Mouse (Mus musculus) right cerebral cortex, postnatal 10 days (tissue): ENCODE data around the gene Myl3.

Experiments used
- DNase-seq, 2 experiments: peaks; one replicate each; pipeline ENCODE4 v3.0.0; 2021; ENCODE audit warnings: low spot score in 2 of 2

Myl3 gene

DNA sequence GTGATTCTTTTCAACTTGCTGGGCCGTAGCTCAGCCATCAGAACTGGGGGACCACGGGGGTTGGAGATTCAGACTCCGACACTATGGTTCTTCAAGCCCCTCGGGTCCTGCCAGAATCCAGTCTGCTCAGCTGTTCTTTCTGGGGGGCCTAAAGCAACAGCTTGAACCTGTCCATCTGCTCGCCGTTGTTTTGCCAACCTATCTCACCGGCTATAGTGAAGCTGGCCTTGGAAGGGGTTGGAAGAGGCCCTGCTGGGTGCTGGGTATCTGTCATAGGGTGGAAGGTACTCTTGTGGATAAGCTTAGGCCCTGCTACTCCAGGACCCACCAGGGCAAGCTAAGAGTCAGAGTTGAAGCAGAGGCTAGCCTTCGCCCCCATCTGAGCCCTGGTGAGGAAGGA is 19.2 kb downstream of the Myl3 start:
- no peak for DNase-seq

DNA sequence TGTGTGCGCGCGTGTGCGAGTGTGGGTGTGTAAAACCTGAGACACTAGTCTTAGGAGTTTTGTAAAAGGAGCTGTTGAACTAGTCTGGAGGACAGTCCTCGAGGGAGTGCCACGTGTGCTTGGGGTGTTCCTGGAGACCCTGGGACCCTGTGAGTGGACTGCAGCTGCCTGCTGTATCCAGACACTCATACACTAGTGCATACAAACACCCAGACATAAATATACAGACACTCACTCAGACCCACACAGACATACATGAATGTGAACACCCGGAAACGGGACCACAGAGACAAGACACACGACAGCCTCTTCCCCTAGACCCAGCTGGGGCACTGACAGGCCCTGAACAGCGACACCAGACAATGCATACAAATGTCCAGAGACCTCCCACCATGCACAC is 21.1 kb downstream of the Myl3 start:
- DNase-seq: no peak

DNA sequence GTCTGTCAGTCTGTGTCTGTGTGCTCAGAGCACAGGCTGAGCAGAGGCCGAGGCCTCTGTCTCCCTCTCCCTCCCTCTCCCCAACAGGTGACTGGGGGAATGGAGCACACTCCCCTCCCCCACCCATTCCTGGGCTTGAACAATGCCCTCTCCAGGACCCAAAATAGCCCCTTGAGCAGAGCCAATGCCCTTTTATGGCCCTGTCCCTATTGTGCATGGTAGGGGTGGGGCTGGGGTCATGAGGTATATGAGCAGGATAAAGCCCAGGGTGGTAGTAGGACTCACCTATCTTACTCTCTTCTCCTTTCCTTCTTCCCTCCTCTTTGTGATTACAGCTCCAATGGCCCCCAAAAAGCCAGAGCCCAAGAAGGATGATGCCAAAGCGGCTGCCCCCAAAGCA is 21.7 kb downstream of the Myl3 start:
- DNase-seq: no peak

DNA sequence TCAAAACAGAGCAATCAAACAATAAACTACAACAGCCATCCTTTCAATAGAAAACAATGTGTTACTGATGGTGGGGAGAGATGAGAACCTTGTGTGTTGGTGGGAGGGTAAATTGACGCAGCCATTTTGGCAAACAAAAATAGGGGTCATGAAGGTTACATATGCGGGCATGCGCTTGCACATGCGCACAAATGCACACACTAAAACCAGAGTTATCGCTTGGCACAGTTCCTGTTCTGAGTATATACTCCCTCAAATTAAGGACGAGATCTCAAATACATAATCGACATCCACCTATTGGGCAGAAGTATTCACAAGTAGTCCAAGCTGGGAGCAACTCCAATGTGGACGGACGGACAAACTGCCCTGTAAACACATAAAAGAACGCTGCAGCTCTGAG is 30.7 kb downstream of the Myl3 start:
- no peak for DNase-seq

DNA sequence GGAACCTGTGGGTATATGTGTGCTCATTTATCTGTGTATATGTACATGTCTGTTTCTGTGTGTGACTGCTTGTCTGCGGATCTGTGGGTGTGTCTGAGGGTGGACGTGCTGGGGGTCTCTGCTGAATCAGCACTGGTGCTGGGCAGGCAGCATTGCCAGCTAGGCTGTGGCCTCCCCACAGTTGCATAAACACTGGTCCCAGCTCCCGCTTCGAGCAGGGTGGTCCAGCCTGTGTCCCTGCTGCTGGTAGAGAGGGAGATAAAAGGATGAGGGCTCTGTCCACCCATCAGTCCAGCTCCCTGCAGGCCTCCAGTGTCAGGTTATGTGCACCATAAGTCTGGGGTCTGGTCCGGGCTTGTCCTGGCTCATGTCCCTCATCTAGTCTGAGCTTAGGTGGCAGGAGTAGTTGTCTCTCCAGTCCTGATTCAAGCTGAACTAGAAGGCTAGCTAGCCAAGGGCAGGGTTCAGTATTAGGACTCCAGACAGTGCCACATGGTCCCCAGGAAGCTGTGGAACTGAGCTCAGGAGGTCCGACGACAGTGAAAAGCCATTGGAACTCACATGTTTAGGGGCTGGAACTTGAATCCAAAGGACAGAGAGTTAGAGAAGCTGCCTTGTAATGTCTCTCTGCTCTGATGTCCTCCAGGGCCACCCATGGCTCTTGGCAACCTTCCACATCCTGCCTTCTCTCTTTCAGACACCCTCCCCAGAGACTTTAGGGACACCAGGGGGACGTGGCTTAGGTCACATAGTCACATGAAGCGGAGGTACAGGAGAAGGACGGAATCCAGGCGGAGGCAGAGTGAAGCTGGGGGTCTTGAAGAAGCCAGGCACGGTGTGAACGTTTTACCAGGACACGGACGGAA is 33.0 kb downstream of the Myl3 start:
- DNase-seq: no peak

DNA sequence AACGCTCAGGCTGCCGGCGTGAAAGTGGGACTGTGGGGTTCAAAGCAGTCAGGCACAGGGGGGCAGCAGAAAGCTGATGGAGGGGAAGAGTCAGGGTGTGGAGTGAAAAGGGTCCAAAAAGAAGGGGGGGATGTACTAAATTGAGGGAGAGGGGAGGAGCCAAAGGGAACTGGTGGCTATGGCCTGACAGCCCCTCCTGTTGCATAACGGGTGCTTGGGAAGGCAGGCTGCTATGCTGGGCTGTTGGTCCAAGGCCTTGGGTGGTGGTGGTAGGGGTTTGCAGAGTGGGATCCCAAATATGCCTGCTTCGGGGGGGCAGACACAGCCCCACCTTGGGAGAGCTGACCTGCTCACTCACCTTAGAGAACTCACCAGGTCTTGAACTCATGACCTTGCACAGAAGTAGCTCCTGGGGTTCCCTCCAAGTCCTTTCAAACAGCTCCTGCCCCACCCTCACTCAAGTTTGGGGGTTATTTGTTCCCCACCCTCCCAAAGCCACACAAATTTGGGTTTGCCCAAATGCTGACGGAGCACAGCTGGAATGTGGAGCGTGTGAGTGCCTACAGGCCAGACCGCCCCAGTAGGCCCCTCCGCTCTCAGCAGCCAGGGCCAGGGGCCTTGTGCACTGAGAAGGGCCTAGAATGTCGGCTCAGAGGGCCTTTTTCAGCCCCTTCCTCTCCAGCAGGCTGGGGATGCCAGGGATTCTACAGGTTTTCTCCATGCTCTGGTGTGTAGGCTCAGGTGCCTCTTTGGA is 33.8 kb downstream of the Myl3 start:
- DNase-seq: no peak

DNA sequence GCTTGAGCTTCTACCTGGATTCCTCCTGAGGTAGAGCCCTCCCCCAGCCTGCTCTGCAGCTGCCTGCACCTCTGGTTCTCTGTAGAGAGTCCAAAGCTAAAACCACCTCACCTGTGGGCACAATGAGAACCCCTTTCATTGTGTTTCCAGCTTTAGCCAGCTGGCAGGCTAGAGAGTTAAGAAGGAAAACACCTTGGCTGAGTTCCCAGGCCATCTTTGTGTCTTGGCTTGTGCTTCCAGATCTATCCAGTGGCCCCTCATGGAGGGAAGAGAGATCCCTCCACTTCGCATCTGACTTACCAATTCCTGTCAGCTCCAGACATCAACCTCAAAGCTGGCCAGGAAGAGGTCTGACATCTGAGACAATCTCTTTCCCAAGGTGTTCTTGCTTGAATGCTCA is 36.4 kb downstream of the Myl3 start:
- no peak for DNase-seq

DNA sequence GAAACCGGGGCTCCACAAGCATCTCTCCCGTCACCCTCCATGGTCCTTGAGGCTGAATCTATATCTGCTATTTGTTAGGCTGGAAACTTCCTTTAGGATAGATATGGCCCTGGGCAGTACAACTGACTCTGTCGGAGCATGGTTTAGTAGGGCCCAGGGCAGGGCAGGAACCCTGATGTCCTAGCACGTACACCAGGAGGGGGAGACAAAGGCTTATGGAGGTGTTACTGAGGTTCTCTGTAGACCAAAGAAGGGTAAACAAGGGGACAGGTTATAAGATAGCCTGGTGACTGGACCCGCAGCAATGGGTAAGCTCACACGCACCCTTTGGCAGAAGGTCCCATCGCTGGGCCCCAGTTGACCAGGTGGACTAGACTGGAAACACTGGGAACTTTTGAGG is 36.9 kb downstream of the Myl3 start:
- DNase-seq: no peak

DNA sequence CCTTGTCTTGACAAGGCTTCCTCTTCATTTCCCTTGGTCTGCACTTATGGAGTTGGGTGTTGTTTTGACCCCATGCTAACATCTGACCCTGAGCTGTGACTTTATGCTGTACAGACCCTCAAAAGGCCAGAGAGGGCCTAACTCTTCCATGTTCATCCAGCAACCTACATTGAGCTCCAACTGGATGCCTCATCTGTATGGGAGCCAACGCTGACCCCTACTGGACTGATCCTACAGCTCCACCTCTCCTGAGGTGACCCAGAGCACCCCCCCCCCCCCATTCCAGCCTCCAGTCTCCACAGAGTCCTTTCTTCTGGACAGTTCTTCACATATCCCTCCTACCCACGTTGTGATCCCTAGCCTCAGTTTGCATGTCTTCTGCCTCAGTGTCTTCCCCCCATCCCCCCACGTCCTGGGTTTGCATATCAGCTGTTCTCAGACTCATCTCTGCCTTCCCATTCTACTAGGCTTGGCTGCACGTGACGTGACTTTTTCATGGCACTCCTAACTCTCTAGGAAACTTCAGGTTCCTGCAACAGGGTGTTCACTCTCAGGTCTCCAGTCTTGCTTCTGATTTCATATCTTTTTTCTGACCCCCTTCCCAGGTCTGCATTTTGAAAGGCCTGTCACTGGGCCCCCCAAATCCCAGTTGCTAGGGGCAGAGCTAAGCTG is 37.7 kb downstream of the Myl3 start:
- DNase-seq: no peak

DNA sequence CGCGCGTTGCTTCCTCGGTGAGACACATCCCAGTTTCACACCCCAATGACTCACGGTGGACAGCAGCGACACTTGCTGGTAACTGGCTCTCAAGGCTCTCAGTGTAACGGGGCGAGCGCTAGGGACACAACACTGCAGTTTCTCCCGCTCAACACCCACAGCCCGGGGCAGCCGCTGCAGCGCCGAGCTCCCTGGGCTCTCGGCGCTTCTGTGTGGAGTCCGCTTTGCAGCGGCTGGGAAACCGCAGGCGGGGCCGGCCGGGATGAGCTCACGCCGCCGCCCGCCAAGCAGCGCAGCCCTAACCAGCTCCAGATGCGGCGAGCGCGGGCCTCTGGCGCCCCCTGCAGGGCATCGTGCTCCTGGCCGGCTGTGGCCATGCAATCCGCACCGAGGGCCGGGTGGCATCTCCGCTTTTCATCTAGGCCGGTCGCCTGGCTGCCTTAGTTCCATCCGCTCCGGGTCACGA is 39.6 kb downstream of the Myl3 start:
- peak; percentile 93 to 95 for DNase-seq

DNA sequence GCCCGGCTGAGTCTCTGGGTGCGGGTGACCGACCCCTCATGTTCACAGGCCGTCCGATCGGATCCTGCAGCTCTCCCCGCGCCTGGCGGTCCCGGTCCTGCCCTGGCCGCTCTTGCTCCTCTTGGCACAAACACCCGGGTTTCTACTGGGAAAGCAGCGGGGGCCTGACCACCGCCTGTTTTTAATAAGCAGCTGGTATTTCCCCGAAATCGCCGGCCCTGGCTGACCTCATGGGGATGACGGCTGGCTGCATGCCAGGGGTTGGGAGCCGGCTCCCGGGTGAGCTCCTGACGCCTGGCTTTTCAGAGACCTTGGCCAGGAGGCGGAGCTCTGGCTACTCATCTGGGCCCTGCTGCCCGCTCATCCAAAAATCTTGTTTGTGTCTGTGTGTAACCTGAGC is 40.1 kb downstream of the Myl3 start:
- DNase-seq: peak; percentile 85 to 86

DNA sequence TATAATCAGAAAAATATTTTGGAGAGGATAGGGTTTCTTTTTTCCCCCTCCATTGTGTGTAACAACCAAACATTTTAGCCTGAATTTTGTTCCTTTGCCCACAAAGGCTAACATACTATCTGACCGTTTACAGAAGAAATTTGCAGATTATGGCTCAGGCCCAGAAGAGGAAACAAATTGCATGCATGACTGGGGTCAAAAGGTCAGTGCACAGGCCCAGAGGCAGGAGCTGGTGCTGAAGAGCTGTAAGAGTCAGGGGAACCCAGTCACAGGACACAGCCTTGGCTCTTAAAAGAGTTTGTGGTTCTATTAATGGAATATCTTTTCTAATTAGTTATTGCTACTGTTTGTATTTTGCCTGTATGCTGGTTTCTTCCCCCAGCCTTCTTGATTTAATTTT is 42.0 kb downstream of the Myl3 start:
- no peak for DNase-seq

DNA sequence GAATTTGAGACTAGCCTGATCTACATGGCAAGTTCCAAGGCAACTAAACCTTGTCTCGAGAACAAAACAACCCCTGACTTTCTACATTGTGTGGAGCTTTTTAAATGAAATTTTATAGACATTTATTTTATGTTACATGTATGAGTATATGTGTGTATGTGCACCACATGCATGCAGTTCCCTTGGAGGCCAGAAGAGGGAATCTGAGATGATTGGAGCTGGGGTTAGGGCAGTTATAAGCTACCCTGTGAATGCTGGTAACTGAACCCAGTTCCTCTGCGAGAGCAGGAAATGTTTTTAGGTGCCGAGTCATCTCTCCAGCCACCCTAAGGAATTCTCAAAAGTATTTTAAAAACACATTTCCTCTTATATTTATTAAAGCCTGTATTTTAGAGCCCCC is 46.5 kb downstream of the Myl3 start:
- no peak for DNase-seq

DNA sequence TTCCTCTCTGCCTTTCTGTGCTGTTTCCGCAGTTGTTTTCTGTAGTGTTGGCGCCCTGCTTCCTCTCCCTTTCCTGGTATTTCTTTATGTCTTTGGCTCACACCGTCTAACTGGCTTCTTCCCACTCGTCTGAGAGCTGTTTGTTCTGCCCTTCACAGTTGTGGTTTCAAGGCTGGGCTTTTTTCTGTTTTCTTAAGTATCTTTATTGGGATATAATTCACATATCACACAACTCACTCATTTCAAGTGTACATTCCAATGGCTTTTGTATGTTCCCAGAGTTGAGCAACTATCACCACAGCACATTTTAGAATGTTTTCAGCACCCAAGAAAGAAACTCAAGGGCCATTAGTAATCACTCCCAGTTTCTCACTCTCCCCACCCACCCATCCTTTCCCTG is 48.8 kb downstream of the Myl3 start:
- no peak for DNase-seq

DNA sequence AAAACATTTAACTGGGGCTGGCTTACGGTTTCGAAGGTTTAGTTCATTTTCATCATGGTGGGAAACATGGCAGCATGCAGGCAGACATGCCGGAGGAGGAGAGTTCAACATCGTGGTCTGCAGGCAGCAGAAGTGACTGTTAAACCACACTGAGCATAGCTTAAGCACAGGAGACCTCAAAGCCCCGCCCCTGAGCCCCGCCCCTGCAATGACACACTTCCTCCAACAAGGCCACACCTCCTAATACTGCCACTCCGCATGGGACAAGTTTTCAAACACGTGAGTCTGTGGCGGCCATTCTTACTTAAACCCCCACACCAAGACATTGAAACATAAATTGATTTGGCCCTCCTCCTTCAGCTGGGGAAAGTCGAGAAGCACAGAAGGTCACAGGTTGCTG is 55.4 kb downstream of the Myl3 start:
- DNase-seq: no peak

DNA sequence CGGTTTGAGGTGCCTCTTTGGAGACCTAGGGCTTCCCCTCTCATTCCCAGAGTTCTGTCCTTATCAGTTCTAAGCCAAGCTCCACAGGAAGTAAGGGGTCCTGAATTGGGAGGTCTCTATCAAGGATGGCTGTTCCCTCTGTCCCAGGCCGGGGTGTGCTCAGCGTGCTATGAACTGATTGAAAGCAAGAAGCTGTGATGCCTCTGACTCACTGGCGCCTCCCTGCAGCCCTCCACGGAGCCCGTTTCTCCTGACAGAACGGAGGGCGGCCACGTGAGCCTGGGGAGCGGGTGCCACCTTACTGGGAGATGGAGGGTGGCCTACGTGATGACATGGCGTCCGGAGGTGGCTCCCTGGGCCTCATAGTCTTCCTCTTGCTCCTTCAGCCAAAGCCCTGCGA is 56.2 kb downstream of the Myl3 start, which contains the start of gene Prss42:
TSS of gene Prss42 (plus strand) at position 301 of the 400 bp plus-strand sequence.
- no peak for DNase-seq

DNA sequence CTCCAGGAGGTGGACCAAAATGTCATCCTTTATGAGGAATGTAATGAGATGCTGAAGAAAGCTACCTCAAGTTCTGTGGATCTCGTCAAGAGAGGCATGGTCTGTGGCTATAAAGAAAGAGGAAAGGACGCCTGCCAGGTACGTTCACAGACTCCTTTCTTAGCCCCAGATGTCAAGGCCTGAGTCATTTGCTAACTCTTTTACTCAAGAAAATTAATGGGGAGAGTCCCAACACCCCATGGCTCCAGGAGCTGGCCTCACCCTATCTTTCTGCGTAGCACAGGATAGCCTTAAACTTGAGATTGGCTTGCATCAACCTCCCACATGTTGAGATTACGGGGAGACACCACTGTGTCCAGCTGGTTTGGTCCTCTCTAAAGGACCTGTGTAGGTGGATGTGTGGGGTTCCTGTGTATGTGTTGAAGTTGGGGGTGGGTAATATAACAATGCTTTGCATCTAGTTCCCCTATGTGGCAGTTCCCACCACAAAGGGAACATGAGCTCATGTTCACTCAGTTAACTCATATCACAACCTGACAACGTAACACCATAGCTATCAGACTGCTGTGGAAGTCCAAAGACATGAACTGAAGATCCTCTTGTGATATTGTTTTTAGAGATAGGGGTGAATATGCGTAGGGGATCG is 59.3 kb downstream of the Myl3 start:
- DNase-seq: no peak

DNA sequence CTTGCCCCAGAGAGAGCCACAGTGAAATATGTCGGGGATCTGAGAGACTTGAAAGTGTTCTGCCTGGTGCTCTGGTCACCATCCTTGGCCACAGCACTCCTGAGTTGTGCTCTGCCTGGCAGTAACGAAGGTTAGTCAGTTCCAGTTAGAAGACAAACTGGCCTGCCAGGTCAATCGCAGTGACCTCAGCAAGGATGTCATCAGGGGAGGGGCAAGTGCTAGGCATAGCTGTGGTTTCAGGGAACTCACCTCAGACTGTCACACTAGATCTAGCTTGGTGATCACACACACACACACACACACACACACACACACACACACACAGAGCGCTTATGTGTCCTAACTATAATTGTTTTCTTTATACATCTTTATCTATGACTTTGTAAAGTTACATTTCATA is 61.6 kb downstream of the Myl3 start:
- DNase-seq: no peak

DNA sequence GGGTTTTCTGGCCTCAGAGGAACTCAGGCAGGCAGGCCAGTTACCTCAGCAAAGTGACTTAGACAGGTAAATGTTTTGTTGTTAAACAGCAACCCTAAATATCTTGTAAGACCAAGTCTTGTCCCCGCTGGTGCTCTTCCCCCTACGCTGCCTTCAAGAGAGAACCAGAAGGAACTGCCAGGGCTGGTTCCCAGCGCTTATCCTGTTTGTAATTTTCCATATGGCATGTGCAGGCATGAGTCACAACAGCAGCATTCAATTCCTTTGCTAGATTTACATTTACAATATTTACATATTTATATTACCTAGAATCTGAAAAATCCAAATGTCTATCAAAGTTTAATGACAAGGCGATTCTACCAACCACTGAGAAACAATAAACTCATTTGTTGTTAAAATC is 68.4 kb downstream of the Myl3 start:
- DNase-seq: no peak

DNA sequence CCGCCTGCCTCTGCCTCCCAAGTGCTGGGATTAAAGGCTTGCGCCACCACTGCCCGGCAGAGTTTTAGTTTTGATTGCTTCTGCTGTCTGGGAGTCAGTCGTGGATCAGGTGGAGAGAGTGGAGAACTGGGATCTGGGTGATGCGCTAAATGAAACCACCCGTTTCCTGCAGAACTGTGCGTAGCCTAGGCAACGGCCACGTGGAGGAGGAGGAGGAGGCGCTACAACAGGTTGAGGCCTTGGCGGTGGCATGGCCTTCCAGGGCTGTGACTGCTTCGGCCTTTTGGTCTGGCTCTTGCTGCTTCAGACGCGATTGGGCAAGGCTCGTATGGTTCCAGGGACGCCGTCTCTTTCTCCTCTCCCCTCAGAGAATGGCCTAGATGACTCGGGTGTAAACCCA is 72.1 kb downstream of the Myl3 start, which contains the start of gene Prss44:
TSS of gene Prss44 (plus strand) at position 206 of the 400 bp plus-strand sequence.
- no peak for DNase-seq
